Mouse (Mus musculus) liver, embryonic 16.5 days (tissue): ENCODE data around the gene Maml2. TPM values are rescaled to one million over a fixed set of nuclear protein-coding genes. Genes with fewer than 3 reads are reported as not detected.

Experiments used
- ATAC-seq: fragments of 200-750 bp; cut with Nextera tagmentation; 2 replicates; pipeline ENCODE4 v1.8.0; 2017; ENCODE audit warnings: low read depth, mild to moderate bottlenecking, moderate number of reproducible peaks, moderate library complexity
- H3K27ac ChIP-seq: fragments of 300-500 bp; sonication (generic); 2 replicates; pipeline ENCODE4 v1.5.1; 2014; ENCODE audit warnings: mild to moderate bottlenecking, low read length
- H3K27me3 ChIP-seq: fragments of 300-500 bp; sonication (generic); 2 replicates; pipeline ENCODE4 v1.6.1; 2014; ENCODE audit warnings: low read depth, low read length, mixed read lengths; ENCODE audit not compliant: control insufficient read depth, insufficient read depth
- H3K36me3 ChIP-seq: fragments of 300-500 bp; sonication (generic); 2 replicates; pipeline ENCODE4 v1.6.1; 2014; ENCODE audit warnings: mild to moderate bottlenecking; ENCODE audit not compliant: control insufficient read depth, insufficient read depth
- H3K4me1 ChIP-seq: fragments of 300-500 bp; sonication (generic); 2 replicates; pipeline ENCODE4 v1.6.1; 2014; ENCODE audit warnings: low read depth, low read length, mixed read lengths; ENCODE audit not compliant: control insufficient read depth
- H3K4me2 ChIP-seq: fragments of 300-500 bp; sonication (generic); 2 replicates; pipeline ENCODE4 v1.6.1; 2014; ENCODE audit warnings: low read depth, low read length, mixed read lengths
- H3K4me3 ChIP-seq: fragments of 300-500 bp; sonication (generic); 2 replicates; pipeline ENCODE4 v1.5.1; 2014; ENCODE audit warnings: low read depth, mild to moderate bottlenecking, low read length
- H3K9ac ChIP-seq: fragments of 300-500 bp; sonication (generic); 2 replicates; pipeline ENCODE4 v1.6.1; 2014; ENCODE audit warnings: low read depth, low read length
- H3K9me3 ChIP-seq: fragments of 300-500 bp; sonication (generic); replicated peaks from 2 replicates; pipeline ENCODE4 v1.6.1; 2016; ENCODE audit warnings: low read length; ENCODE audit not compliant: control insufficient read depth
- WGBS: fragments of 180-500 bp; shearing (Covaris S2); extraction: QIAGEN DNeasy Blood & Tissue Kit; methylation state at CpG from one replicate; pipeline ENCODE4 v1.1.7; 2014; ENCODE audit not compliant: insufficient replicate concordance; 5-methylcytosine and 5-hydroxymethylcytosine counted together
- polyA plus RNA-seq: library from polyadenylated mRNA; unstranded; fragments of >200 nt; fragmentation: Nextera tagmentation; extraction: Ambion mirVana; gene quantifications from 2 replicates; pipeline ENCODE4 v1.2.1, GENCODE M21; 2015

Maml2 gene
- polyA plus RNA-seq, 1 experiment from 2014 or later = 0.96 TPM

GRCm38 (mm10) chr9:13608532-13609071 is 310.8 kb downstream of the Maml2 start:
- Histone ChIP-seq H3K27ac (no peak overlapping the region), H3K9ac (no peak overlapping the region), H3K27me3 (no peaks in the 10 kb centered on the region), H3K9me3 (no peaks in the 10 kb centered on the region), H3K36me3 (no peaks in the 10 kb centered on the region), H3K4me2 (no peak overlapping the region), H3K4me1 (no peaks in the 10 kb centered on the region), H3K4me3 (no peak overlapping the region)
- WGBS = 24% methylated on average over 3 of the region's 3 CpGs
- ATAC-seq = no peak

GRCm38 (mm10) chr9:13611561-13611960 is 313.8 kb downstream of the Maml2 start:
- no peak overlapping the region for H3K9ac ChIP-seq
- no peak overlapping the region for H3K27ac ChIP-seq
- no peak overlapping the region for H3K4me3 ChIP-seq
- H3K4me1 ChIP-seq = no peaks in the 10 kb centered on the region
- no peaks in the 10 kb centered on the region for H3K9me3 ChIP-seq
- H3K27me3 ChIP-seq = no peaks in the 10 kb centered on the region
- no peaks in the 10 kb centered on the region for H3K36me3 ChIP-seq
- no peak for ATAC-seq
- H3K4me2 ChIP-seq = no peak overlapping the region
- 58% methylated on average over 3 of the region's 3 CpGs for WGBS

GRCm38 (mm10) chr9:13612371-13612770 is 314.6 kb downstream of the Maml2 start:
- Histone ChIP-seq H3K9ac (no peak overlapping the region), H3K27me3 (no peaks in the 10 kb centered on the region), H3K27ac (no peak overlapping the region), H3K9me3 (no peaks in the 10 kb centered on the region), H3K4me2 (no peak overlapping the region), H3K36me3 (no peaks in the 10 kb centered on the region), H3K4me1 (no peaks in the 10 kb centered on the region), H3K4me3 (no peak overlapping the region)
- 69% methylated on average over 8 of the region's 8 CpGs for WGBS
- no peak for ATAC-seq

- no peaks in the 10 kb centered on the region for H3K27me3 ChIP-seq
- ATAC-seq = no peak
- WGBS = 49% methylated on average over 8 of the region's 8 CpGs
- H3K4me1 ChIP-seq = no peaks in the 10 kb centered on the region
- H3K4me2 ChIP-seq = no peak overlapping the region
- no peak overlapping the region for H3K27ac ChIP-seq
- H3K4me3 ChIP-seq = no peak overlapping the region
- H3K36me3 ChIP-seq = no peaks in the 10 kb centered on the region
- no peak overlapping the region for H3K9ac ChIP-seq
- H3K9me3 ChIP-seq = no peaks in the 10 kb centered on the region
Measured at GRCm38 (mm10) chr9:13613325-13614268, 315.8 kb downstream of the Maml2 start.

GRCm38 (mm10) chr9:13616383-13617009 is 318.7 kb downstream of the Maml2 start:
- no peak overlapping the region for H3K9ac ChIP-seq
- H3K27me3 ChIP-seq = no peaks in the 10 kb centered on the region
- ATAC-seq = no peak
- H3K27ac ChIP-seq = no peak overlapping the region
- H3K4me1 ChIP-seq = no peaks in the 10 kb centered on the region
- no peak overlapping the region for H3K4me3 ChIP-seq
- no peak overlapping the region for H3K4me2 ChIP-seq
- WGBS = 54% methylated on average over 5 of the region's 5 CpGs
- H3K36me3 ChIP-seq = no peaks in the 10 kb centered on the region
- no peaks in the 10 kb centered on the region for H3K9me3 ChIP-seq

- no peaks in the 10 kb centered on the region for H3K4me1 ChIP-seq
- H3K9ac ChIP-seq = no peak overlapping the region
- H3K27me3 ChIP-seq = no peaks in the 10 kb centered on the region
- no peak for ATAC-seq
- H3K4me2 ChIP-seq = no peak overlapping the region
- 67% methylated on average over 6 of the region's 6 CpGs for WGBS
- no peaks in the 10 kb centered on the region for H3K9me3 ChIP-seq
- no peak overlapping the region for H3K27ac ChIP-seq
- no peak overlapping the region for H3K4me3 ChIP-seq
- no peaks in the 10 kb centered on the region for H3K36me3 ChIP-seq
Measured at GRCm38 (mm10) chr9:13620794-13621193, 323.0 kb downstream of the Maml2 start.

- no peaks in the 10 kb centered on the region for H3K4me1 ChIP-seq
- H3K4me2 ChIP-seq = no peak overlapping the region
- H3K4me3 ChIP-seq = no peak overlapping the region
- H3K9me3 ChIP-seq = no peaks in the 10 kb centered on the region
- no peak overlapping the region for H3K27ac ChIP-seq
- H3K9ac ChIP-seq = no peak overlapping the region
- ATAC-seq = no peak
- WGBS = 75% methylated on average over 3 of the region's 3 CpGs
- H3K27me3 ChIP-seq = no peaks in the 10 kb centered on the region
- no peaks in the 10 kb centered on the region for H3K36me3 ChIP-seq
Measured at GRCm38 (mm10) chr9:13621941-13622340, 324.2 kb downstream of the Maml2 start.

GRCm38 (mm10) chr9:13622426-13622825 is 324.7 kb downstream of the Maml2 start:
- H3K27ac ChIP-seq = no peak overlapping the region
- H3K4me1 ChIP-seq = no peaks in the 10 kb centered on the region
- H3K4me3 ChIP-seq = no peak overlapping the region
- no peak overlapping the region for H3K9ac ChIP-seq
- no peak overlapping the region for H3K4me2 ChIP-seq
- no peaks in the 10 kb centered on the region for H3K36me3 ChIP-seq
- no peak for ATAC-seq
- 55% methylated on average over 5 of the region's 5 CpGs for WGBS
- no peaks in the 10 kb centered on the region for H3K9me3 ChIP-seq
- H3K27me3 ChIP-seq = no peaks in the 10 kb centered on the region

GRCm38 (mm10) chr9:13623892-13624422 is 326.2 kb downstream of the Maml2 start:
- H3K4me3 ChIP-seq = no peak overlapping the region
- ATAC-seq = no peak
- H3K4me1 ChIP-seq = no peaks in the 10 kb centered on the region
- no peaks in the 10 kb centered on the region for H3K9me3 ChIP-seq
- H3K27me3 ChIP-seq = no peaks in the 10 kb centered on the region
- 75% methylated on average over 3 of the region's 3 CpGs for WGBS
- no peak overlapping the region for H3K27ac ChIP-seq
- no peak overlapping the region for H3K9ac ChIP-seq
- no peaks in the 10 kb centered on the region for H3K36me3 ChIP-seq
- no peak overlapping the region for H3K4me2 ChIP-seq
